Mouse (Mus musculus) myocyte (in vitro differentiated cells): ENCODE results near the gene Dnase1l2. TPM values are rescaled to one million over a fixed set of nuclear protein-coding genes. Genes with fewer than 3 reads are reported as not detected.

Experiments
- H3K27me3 ChIP-seq: one replicate; pipeline ENCODE4 v1.6.1; 2011; ENCODE audit not compliant: control insufficient read depth, insufficient read depth, insufficient read length
- H3K36me3 ChIP-seq: one replicate; pipeline ENCODE4 v1.6.1; 2011; ENCODE audit not compliant: control insufficient read depth, insufficient read depth
- H3K4me2 ChIP-seq: one replicate; pipeline ENCODE4 v1.6.1; 2011; ENCODE audit warnings: low read depth, control low read depth
- H3K4me3 ChIP-seq: one replicate; pipeline ENCODE4 v1.5.1; 2011; ENCODE audit warnings: mild to moderate bottlenecking, control low read depth, moderate library complexity
- H3K79me2 ChIP-seq: one replicate; pipeline ENCODE4 v1.6.1; 2011; ENCODE audit not compliant: control insufficient read depth, insufficient read depth
- H3ac ChIP-seq: one replicate; pipeline ENCODE4 v1.6.1; 2011; ENCODE audit not compliant: control insufficient read depth, insufficient read length
- CEBPB ChIP-seq: IDR thresholded peaks from 2 replicates; pipeline ENCODE4 v1.6.1; 2011; ENCODE audit warnings: mild to moderate bottlenecking, moderate library complexity; ENCODE audit not compliant: poor library complexity, insufficient read depth, severe bottlenecking
- E2F4 ChIP-seq: IDR thresholded peaks from one replicate; pipeline ENCODE4 v1.6.1; 2011; ENCODE audit warnings: mild to moderate bottlenecking, control low read depth, moderate library complexity; ENCODE audit not compliant: insufficient read depth
- MAX ChIP-seq: IDR thresholded peaks from one replicate; pipeline ENCODE4 v1.6.1; 2011; ENCODE audit warnings: low read depth, mild to moderate bottlenecking, control low read depth
- MYOD1 ChIP-seq, 3 experiments: IDR thresholded peaks; one replicate each; pipeline ENCODE4 v1.6.1; 2011; ENCODE audit warnings: control low read depth in 2 of 3, low read depth in 2 of 3, mild to moderate bottlenecking in 2 of 3, moderate library complexity in 1 of 3; ENCODE audit not compliant: insufficient read length in 2 of 3, control insufficient read depth in 1 of 3
- MYOG ChIP-seq, 3 experiments: IDR thresholded peaks; one replicate each; pipeline ENCODE4 v1.6.1; 2011; ENCODE audit warnings: control low read depth in 2 of 3, low read depth in 2 of 3, mild to moderate bottlenecking in 2 of 3; ENCODE audit not compliant: insufficient read length in 2 of 3, control insufficient read depth in 1 of 3, insufficient read depth in 1 of 3
- POLR2A ChIP-seq: IDR thresholded peaks from one replicate; pipeline ENCODE4 v1.6.1; 2011; ENCODE audit warnings: low read depth, mild to moderate bottlenecking, control low read depth, moderate library complexity; ENCODE audit not compliant: insufficient read length
- POLR2AphosphoS2 ChIP-seq: IDR thresholded peaks from one replicate; pipeline ENCODE4 v1.6.1; 2011; ENCODE audit warnings: low read depth, control low read depth; ENCODE audit not compliant: insufficient read length
- REST ChIP-seq: IDR thresholded peaks from one replicate; pipeline ENCODE4 v1.6.1; 2011; ENCODE audit warnings: mild to moderate bottlenecking, control low read depth, moderate library complexity; ENCODE audit not compliant: insufficient read depth, insufficient read length
- SRF ChIP-seq: IDR thresholded peaks from one replicate; pipeline ENCODE4 v1.6.1; 2011; ENCODE audit warnings: low read depth; ENCODE audit not compliant: control insufficient read depth, insufficient read length
- TCF12 ChIP-seq: IDR thresholded peaks from one replicate; pipeline ENCODE4 v1.6.1; 2011; ENCODE audit warnings: mild to moderate bottlenecking, control low read depth; ENCODE audit not compliant: poor library complexity, insufficient read depth, severe bottlenecking
- TCF3 ChIP-seq: IDR thresholded peaks from one replicate; pipeline ENCODE4 v1.6.1; 2011; ENCODE audit warnings: low read depth, control low read depth; ENCODE audit not compliant: insufficient read length
- USF1 ChIP-seq: IDR thresholded peaks from one replicate; pipeline ENCODE4 v1.6.1; 2011; ENCODE audit warnings: low read depth, mild to moderate bottlenecking, control low read depth, moderate library complexity
- polyA plus RNA-seq: library from polyadenylated mRNA; unstranded; fragments of >200 nt; fragmentation: generic; extraction: Trizol; gene quantifications from one replicate; pipeline ENCODE4 v1.2.1, GENCODE M21; 2012; ENCODE audit warnings: missing spikeins

Gene Dnase1l2
- polyA plus RNA-seq, 1 experiment: 1.0 TPM

GRCm38 (mm10) chr17:24413557-24414211 lies 29.2 kb downstream of the Dnase1l2 start:
- Histone ChIP-seq H3K79me2 (peaks cover 40% of the 10 kb centered on the region), H3K4me2 (peak overlapping the region; percentile 71), H3K4me3 (peak overlapping the region; percentile 92), H3K27me3 (no peaks in the 10 kb centered on the region), H3K36me3 (peaks cover under 1% of the 10 kb centered on the region), H3ac (no peak overlapping the region)
- no peak for TF ChIP-seq POLR2AphosphoS2
- TF ChIP-seq TCF12: no peak
- no peak for TF ChIP-seq E2F4
- no peak for TF ChIP-seq MAX
- no peak for TF ChIP-seq POLR2A
- TF ChIP-seq TCF3: no peak
- TF ChIP-seq MYOD1 (IDR thresholded peaks at IDR 0.05; ENCODE audit: control insufficient read depth in 1 of 3, insufficient read length in 2 of 3, low read depth in 2 of 3): no peak
- TF ChIP-seq USF1: no peak
- TF ChIP-seq REST: no peak
- TF ChIP-seq CEBPB: no peak
- no peak for TF ChIP-seq MYOG (IDR thresholded peaks at IDR 0.05; ENCODE audit: control insufficient read depth in 1 of 3, insufficient read depth in 1 of 3, insufficient read length in 2 of 3, low read depth in 2 of 3)
- no peak for TF ChIP-seq SRF

- no peak overlapping the region for H3K4me2 ChIP-seq
- no peak overlapping the region for H3ac ChIP-seq
- H3K79me2 ChIP-seq: no peaks in the 10 kb centered on the region
- H3K4me3 ChIP-seq: no peak overlapping the region
- H3K27me3 ChIP-seq: no peaks in the 10 kb centered on the region
- no peaks in the 10 kb centered on the region for H3K36me3 ChIP-seq
- TF ChIP-seq SRF (no peak), POLR2AphosphoS2 (peak; percentile 61), MYOD1 (IDR thresholded peaks at IDR 0.05; ENCODE audit: control insufficient read depth in 1 of 3, insufficient read length in 2 of 3, low read depth in 2 of 3) (no peak), POLR2A (no peak), TCF3 (no peak)
These were observed 35.6 kb downstream of the Dnase1l2 start for GRCm38 (mm10) chr17:24407116-24407803.

DNA sequence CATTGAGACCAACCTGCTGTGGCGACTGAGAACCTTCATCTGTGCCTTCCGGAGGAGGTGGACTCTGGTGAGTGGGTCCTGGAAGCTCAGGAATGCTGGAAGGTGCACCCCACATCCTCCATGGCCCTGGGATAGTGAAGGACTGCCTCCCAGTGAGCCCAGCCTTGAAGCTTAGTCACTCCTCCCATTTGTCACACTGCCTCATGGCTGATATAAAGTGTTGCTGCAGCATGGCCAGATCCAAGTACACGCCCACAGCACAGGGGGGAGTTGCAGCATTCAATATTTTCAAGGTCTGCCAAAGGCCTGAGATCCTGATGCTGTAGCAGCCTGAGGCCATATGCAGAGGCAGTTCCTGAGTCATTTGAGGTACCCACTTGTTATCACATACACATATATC lies 40.5 kb downstream of the Dnase1l2 start:
- Histone ChIP-seq H3K4me2 (no peak overlapping the region), H3ac (no peak overlapping the region), H3K27me3 (peaks cover 19% of the 10 kb centered on the region), H3K4me3 (no peak overlapping the region), H3K36me3 (no peaks in the 10 kb centered on the region), H3K79me2 (no peaks in the 10 kb centered on the region)
- TF ChIP-seq MYOG (IDR thresholded peaks at IDR 0.05; ENCODE audit: control insufficient read depth in 1 of 3, insufficient read depth in 1 of 3, insufficient read length in 2 of 3, low read depth in 2 of 3) (no peak), TCF12 (no peak), POLR2AphosphoS2 (peak; percentile 20), E2F4 (no peak), POLR2A (no peak)

DNA sequence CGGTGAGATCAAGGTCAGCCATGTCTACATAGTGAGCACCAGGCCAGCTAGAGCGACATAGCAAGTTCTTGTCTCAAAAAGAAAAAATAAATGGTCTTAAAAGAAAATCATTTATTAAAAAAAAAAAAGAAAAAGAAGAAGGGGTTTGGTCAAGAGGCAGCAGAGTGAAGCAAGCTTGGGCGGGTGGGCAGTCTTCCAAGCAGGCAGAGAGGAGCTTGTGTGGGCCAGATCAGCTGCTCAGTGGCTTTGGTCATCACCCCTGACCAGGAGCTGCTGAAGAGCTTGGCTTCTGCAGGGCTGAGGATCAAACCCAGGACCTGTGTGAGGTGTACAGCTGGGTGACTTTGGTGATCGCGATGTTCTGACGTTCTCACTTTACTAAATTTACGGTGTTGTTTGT lies 48.4 kb downstream of the Dnase1l2 start:
- H3K4me2 ChIP-seq: no peak overlapping the region
- no peak overlapping the region for H3K4me3 ChIP-seq
- TF ChIP-seq MAX (no peak), MYOG (IDR thresholded peaks at IDR 0.05; ENCODE audit: control insufficient read depth in 1 of 3, insufficient read depth in 1 of 3, insufficient read length in 2 of 3, low read depth in 2 of 3) (peak in 1 of 3 experiments; percentile 41)
- no peaks in the 10 kb centered on the region for H3K36me3 ChIP-seq
- no peak overlapping the region for H3ac ChIP-seq
- H3K27me3 ChIP-seq: peaks cover 40% of the 10 kb centered on the region
- H3K79me2 ChIP-seq: no peaks in the 10 kb centered on the region

DNA sequence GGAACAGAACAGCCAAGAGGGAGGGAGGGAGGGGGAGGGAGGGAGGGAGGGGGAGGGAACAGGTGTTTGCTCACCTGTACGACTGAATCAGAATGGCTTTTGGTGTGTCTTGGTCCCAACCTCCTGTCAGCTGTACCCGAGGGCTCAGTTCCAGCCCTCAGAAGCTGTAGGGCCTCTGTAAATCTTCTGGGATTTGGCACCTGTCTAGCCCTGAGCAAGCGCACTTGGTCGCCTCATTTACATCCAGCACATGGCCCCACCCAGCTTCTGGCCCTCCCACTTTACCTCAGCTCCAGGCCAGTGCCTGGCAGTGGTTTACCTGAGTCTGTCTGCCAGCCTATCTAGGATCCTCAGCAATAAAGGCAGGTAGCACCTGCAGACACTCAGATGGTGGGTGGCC lies 49.4 kb downstream of the Dnase1l2 start:
- H3K4me3 ChIP-seq: no peak overlapping the region
- H3K79me2 ChIP-seq: no peaks in the 10 kb centered on the region
- H3ac ChIP-seq: no peak overlapping the region
- H3K27me3 ChIP-seq: peaks cover 36% of the 10 kb centered on the region
- H3K36me3 ChIP-seq: no peaks in the 10 kb centered on the region
- TF ChIP-seq MYOG (IDR thresholded peaks at IDR 0.05; ENCODE audit: control insufficient read depth in 1 of 3, insufficient read depth in 1 of 3, insufficient read length in 2 of 3, low read depth in 2 of 3) (no peak), MYOD1 (IDR thresholded peaks at IDR 0.05; ENCODE audit: control insufficient read depth in 1 of 3, insufficient read length in 2 of 3, low read depth in 2 of 3) (no peak), E2F4 (no peak), REST (no peak), CEBPB (no peak), POLR2AphosphoS2 (no peak), USF1 (no peak), MAX (no peak), POLR2A (no peak), SRF (no peak), TCF3 (no peak), TCF12 (no peak)
- H3K4me2 ChIP-seq: no peak overlapping the region
